ENCODE assay signal across 1 mouse cellular context in the genomic region with DNA sequence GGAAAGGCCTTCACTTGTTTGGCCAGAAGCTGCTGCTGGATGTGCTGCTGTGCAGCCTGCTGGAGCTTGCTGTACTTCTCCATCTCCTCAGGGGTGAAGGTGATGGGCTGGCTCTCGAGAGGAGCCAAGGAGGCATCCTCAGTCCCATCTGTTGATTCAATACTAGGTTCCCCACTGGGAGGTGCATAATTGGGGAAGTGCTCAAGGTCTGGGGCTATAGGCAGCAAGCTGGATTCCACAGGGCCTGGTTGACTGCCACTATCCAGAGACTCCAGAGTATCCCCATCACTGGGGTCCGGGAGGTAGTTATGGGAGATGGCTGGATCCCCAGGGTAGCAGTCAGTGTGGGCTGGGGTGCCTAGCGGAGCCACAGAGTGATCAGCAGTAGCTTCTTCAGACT.
TF ChIP-seq lines count a peak whose summit lies in the region.

No protein-coding gene starts in this region.

TF ChIP-seq in MEL, 35 proteins besides CTCF, POLR2A, EP300 and RAD21 (continued from another document):
- no peak for TF ChIP-seq TAL1 (IDR thresholded peaks at IDR 0.05; ENCODE audit: low read length)
- TF ChIP-seq ZC3H11A (IDR thresholded peaks at IDR 0.05; ENCODE audit: low read depth, low read length), result no peak
